Mouse (Mus musculus): Measurements from ENCODE around the gene Abcc9. TPM values are rescaled to one million over a fixed set of nuclear protein-coding genes. Genes with fewer than 3 reads are reported as not detected.

Abcc9 gene
- polyA plus RNA-seq, 1 experiment from 2014 or later = 22.7 TPM

DNA sequence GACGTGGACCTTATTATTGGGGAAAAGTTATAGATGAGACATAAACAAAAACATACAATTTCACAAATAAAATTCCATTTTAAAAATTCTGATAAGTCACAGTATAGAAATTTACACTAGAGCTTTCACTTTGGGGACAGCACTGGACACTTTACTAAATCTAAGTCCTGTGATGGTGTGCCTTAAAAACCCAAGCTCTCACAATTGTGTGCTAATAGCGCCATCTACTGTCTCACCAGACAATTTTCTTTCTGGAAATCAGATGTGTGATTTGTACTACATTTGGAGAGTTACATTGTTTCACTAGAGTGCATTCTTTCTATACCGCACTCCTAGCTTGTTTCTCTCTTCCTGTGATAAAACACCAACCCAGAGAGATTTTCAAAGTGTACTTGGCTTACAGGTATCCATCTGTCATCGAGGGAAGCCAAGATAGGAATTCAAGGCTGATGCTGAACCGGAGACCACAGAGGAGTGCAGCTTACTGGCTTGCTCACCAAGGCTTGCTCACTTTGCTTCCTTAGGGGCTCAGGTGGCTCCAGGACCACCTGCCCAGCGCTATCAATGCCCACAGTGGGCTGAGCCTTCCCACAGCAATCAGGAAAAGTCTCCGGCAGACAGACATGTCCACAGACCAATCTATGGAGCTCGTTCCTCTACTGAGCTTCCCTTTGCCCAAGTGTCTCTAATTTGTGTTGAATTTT is 33.3 kb upstream of the Abcc9 start:
- no peak overlapping the region for H3K4me3 ChIP-seq
- WGBS = 45% methylated on average over 8 of the region's 8 CpGs
- no peak overlapping the region for H3K27ac ChIP-seq (ENCODE audit: poor library complexity, severe bottlenecking)
- H3K36me3 ChIP-seq = no peaks in the 10 kb centered on the region
- H3K9ac ChIP-seq = no peak overlapping the region
- no peak overlapping the region for H3K4me2 ChIP-seq
- ATAC-seq (ENCODE audit: insufficient number of reproducible peaks, low FRiP score) = no peak
- no peaks in the 10 kb centered on the region for H3K27me3 ChIP-seq (replicated peaks)
- no peaks in the 10 kb centered on the region for H3K9me3 ChIP-seq (replicated peaks)
- H3K4me1 ChIP-seq (replicated peaks) = no peaks in the 10 kb centered on the region

DNA sequence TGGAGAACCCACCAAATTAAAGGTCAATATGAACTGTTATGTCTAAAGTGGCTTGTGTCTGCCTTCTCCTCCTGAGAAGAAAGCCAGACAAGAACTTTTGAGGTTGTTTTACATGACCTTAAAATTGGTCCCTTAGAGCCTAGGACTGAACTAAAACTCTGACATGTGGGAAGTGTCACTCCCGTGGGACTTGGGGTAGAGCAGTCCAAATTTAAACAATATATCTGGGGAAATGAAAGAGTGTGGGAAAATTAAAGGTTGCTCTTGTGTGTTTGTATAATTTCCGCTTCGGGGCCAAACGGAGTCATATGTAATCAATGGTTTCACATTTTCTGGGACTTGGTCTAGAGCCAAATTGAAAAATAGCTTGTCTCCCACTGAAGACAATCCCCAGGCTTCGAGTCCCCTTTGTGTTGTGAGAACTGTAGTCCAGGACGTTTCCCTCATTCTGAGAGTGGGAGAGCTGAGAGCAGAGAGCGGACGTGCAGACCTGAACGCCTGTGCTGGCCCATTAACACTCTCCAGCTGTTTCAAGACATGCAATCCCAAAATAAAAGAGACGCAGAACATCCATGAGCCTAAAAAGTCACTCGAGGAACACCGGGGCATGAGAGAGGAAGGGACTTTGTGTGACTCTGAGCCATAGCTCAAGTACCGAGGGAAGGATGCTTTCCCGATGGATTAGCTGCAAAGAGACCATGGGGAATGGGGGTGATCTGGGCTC is 30.6 kb upstream of the Abcc9 start:
- Histone ChIP-seq H3K4me2 (no peak overlapping the region), H3K36me3 (no peaks in the 10 kb centered on the region), H3K4me1 (replicated peaks) (no peaks in the 10 kb centered on the region), H3K9ac (no peak overlapping the region), H3K9me3 (replicated peaks) (no peaks in the 10 kb centered on the region), H3K4me3 (no peak overlapping the region), H3K27ac (ENCODE audit: poor library complexity, severe bottlenecking) (no peak overlapping the region), H3K27me3 (replicated peaks) (no peaks in the 10 kb centered on the region)
- WGBS = 62% methylated on average over 14 of the region's 14 CpGs
- ATAC-seq (ENCODE audit: insufficient number of reproducible peaks, low FRiP score) = no peak

DNA sequence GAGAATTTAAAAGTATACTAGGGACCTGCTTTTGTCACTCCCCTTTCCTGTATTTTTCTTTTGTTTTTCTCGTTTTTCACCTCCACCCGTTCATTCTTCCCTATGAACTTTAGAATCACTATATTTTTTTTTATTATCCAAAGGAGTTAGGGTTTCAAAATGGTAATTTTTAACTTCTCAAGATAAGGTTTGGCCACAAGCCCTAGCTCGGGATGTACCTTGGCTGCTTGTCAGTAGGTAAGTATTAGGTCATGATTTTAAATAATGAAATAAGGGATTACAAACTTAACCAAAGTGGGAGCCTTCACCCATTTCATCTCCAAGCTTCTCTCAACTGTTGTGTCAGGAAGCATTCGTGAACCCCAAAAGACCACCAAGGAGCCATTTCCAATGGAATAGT is 23.9 kb upstream of the Abcc9 start:
- H3K4me2 ChIP-seq = no peak overlapping the region
- no peaks in the 10 kb centered on the region for H3K27me3 ChIP-seq (replicated peaks)
- H3K4me3 ChIP-seq = no peak overlapping the region
- no peak for ATAC-seq (ENCODE audit: insufficient number of reproducible peaks, low FRiP score)
- H3K36me3 ChIP-seq = no peaks in the 10 kb centered on the region
- peaks cover 5% of the 10 kb centered on the region; the same call in 1 of the 2 replicates for H3K9me3 ChIP-seq (replicated peaks)
- H3K4me1 ChIP-seq (replicated peaks) = no peaks in the 10 kb centered on the region
- no peak overlapping the region for H3K9ac ChIP-seq
- no peak overlapping the region for H3K27ac ChIP-seq (ENCODE audit: poor library complexity, severe bottlenecking)
- WGBS = 79% methylated on average over 4 of the region's 4 CpGs

DNA sequence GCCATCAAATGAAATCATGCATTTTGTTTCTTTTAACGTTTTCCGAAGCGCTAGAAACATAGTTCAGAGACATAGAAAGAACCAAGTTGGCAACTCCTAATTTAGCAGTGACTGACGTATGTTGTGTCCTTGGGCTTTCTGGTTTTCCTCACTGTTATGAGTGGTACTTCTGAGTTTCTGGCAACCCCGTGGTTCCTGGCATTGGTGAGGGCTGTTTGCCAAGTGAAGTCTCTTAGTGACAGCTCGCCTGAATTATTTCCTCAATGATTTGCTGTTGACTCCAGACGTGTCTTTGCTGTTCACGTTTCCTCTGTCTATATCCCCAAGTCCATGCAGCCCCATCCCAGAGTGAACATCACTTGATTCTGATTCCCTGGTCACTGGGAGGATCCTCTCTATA is 19.6 kb upstream of the Abcc9 start:
- no peak overlapping the region for H3K4me2 ChIP-seq
- peaks cover 5% of the 10 kb centered on the region; the same call in 1 of the 2 replicates for H3K9me3 ChIP-seq (replicated peaks)
- H3K4me3 ChIP-seq = no peak overlapping the region
- H3K4me1 ChIP-seq (replicated peaks) = no peaks in the 10 kb centered on the region
- H3K27me3 ChIP-seq (replicated peaks) = no peaks in the 10 kb centered on the region
- 77% methylated on average over 8 of the region's 8 CpGs for WGBS
- ATAC-seq (ENCODE audit: insufficient number of reproducible peaks, low FRiP score) = no peak
- H3K9ac ChIP-seq = no peak overlapping the region
- no peaks in the 10 kb centered on the region for H3K36me3 ChIP-seq
- no peak overlapping the region for H3K27ac ChIP-seq (ENCODE audit: poor library complexity, severe bottlenecking)

DNA sequence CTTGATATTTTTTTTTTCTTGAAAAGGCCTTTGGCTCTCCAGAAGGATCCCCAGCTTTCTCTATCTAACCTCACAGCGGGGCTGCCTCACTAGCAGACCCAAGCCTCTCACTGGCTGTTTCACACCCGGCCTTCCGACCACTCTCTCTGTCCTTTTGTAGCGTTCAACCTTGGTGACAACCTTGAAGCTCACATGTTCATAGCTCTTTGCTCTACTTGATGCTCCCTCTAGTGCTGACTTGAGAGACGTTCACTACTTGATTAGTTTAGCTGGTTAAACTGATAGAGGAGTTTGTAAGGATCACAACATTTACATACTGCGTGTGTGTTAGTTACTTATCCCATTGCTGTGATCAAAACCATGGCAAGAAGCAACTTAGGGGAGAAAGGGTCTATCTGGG is 18.5 kb upstream of the Abcc9 start:
- 50% methylated on average over 6 of the region's 6 CpGs for WGBS
- no peak overlapping the region for H3K27ac ChIP-seq (ENCODE audit: poor library complexity, severe bottlenecking)
- no peaks in the 10 kb centered on the region for H3K36me3 ChIP-seq
- no peak overlapping the region for H3K9ac ChIP-seq
- no peak overlapping the region for H3K4me3 ChIP-seq
- H3K27me3 ChIP-seq (replicated peaks) = no peaks in the 10 kb centered on the region
- H3K4me2 ChIP-seq = no peak overlapping the region
- no peak for ATAC-seq (ENCODE audit: insufficient number of reproducible peaks, low FRiP score)
- no peaks in the 10 kb centered on the region for H3K4me1 ChIP-seq (replicated peaks)
- H3K9me3 ChIP-seq (replicated peaks) = peaks cover 9% of the 10 kb centered on the region

DNA sequence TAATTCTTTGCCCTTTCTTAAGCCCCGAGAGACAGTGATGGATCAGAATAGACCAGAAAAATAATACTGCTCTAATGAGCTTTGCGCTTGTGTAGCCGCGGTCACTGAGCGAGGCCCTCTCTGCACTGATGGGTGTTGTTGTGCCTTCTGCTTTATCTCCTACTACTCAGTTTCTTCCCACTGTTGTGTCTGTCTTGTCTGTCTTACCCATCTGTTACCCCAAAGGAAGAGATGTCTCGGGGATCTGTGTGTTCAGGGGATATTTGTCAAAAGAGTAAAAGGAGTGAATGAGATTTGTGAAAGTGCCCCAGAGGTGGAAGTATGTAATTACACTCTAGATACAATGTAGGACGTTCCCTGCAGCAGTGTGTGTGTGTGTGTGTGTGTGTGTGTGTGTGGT is 16.1 kb upstream of the Abcc9 start:
- Histone ChIP-seq H3K27me3 (replicated peaks) (no peaks in the 10 kb centered on the region), H3K36me3 (no peaks in the 10 kb centered on the region), H3K27ac (ENCODE audit: poor library complexity, severe bottlenecking) (no peak overlapping the region), H3K9ac (no peak overlapping the region), H3K4me3 (no peak overlapping the region), H3K4me2 (no peak overlapping the region), H3K9me3 (replicated peaks) (peaks cover 17% of the 10 kb centered on the region), H3K4me1 (replicated peaks) (no peaks in the 10 kb centered on the region)
- WGBS = 76% methylated on average over 7 of the region's 7 CpGs
- ATAC-seq (ENCODE audit: insufficient number of reproducible peaks, low FRiP score) = no peak

DNA sequence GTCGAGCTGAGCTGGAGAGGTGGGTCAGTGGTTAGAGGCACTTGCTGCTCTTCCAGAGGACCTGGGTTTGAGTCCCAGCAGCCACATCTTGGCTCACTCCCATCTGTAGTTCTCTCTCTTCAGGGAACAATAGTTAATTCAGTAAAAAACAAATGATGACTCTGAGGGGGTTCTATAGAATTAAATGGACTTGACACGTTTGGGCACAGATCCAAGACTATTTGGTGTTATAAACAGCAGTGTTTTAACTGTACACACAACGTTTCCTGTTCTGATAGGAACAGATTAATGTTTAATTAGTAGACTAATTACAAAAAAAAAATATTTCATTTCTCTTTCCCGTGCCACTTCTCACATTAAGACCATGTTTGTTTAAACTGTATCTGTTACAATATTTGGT is 15.1 kb upstream of the Abcc9 start:
- peaks cover 12% of the 10 kb centered on the region for H3K9me3 ChIP-seq (replicated peaks)
- H3K36me3 ChIP-seq = no peaks in the 10 kb centered on the region
- H3K27ac ChIP-seq (ENCODE audit: poor library complexity, severe bottlenecking) = no peak overlapping the region
- ATAC-seq (ENCODE audit: insufficient number of reproducible peaks, low FRiP score) = no peak
- H3K27me3 ChIP-seq (replicated peaks) = no peaks in the 10 kb centered on the region
- H3K4me2 ChIP-seq = no peak overlapping the region
- WGBS = 73% methylated on average over 4 of the region's 4 CpGs
- no peak overlapping the region for H3K9ac ChIP-seq
- H3K4me3 ChIP-seq = no peak overlapping the region
- no peaks in the 10 kb centered on the region; the same call in 1 of the 2 replicates for H3K4me1 ChIP-seq (replicated peaks)

DNA sequence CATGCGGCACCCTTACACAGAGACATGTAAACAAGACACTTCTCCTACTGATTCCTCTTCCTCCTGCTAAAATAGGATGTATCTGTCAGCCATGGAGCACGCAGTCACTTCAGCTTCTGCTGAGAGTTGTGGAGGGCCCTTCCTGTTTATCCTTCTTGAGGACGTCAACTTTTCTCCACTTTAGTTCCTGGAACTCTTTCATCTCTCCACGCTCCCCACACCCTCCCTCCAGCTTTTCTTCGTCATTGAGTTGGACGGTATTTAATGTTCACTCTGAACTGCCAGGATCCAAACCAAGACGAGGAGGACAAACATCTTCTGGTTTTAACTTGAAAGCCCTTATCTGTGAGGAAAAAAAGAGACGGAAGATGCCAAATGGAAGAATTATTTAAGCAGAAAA is 12.9 kb upstream of the Abcc9 start:
- H3K9me3 ChIP-seq (replicated peaks) = peaks cover 12% of the 10 kb centered on the region
- H3K4me3 ChIP-seq = no peak overlapping the region
- no peak for ATAC-seq (ENCODE audit: insufficient number of reproducible peaks, low FRiP score)
- no peaks in the 10 kb centered on the region for H3K36me3 ChIP-seq
- H3K27ac ChIP-seq (ENCODE audit: poor library complexity, severe bottlenecking) = no peak overlapping the region
- no peaks in the 10 kb centered on the region; the same call in 1 of the 2 replicates for H3K4me1 ChIP-seq (replicated peaks)
- no peak overlapping the region for H3K9ac ChIP-seq
- H3K27me3 ChIP-seq (replicated peaks) = no peaks in the 10 kb centered on the region
- H3K4me2 ChIP-seq = no peak overlapping the region
- 58% methylated on average over 8 of the region's 8 CpGs for WGBS

DNA sequence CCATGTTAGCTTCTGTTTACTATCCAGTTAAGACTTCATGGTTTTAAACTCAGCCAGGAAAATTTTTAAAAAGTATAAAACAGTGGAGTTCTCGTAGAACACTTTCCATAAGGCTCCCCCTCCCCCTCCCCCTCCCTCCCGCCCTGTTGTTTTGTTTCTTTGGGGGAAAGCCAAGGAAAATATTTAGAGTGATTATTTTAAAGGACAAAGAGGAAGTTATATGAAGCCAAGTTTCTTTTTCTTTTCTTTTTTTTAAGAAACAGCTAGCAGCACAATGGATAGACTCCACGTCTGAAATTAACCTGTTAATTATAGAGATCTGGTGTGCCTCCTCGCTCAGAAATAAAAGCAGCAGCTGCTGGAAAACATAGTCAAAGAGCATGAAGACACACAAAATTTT is 9.0 kb upstream of the Abcc9 start:
- Histone ChIP-seq H3K27me3 (replicated peaks) (no peaks in the 10 kb centered on the region), H3K9ac (no peak overlapping the region), H3K36me3 (no peaks in the 10 kb centered on the region), H3K27ac (ENCODE audit: poor library complexity, severe bottlenecking) (peak overlapping the region; percentile 39; the same call in 1 of the 2 replicates), H3K4me1 (replicated peaks) (peaks cover 7% of the 10 kb centered on the region; the same call in 1 of the 2 replicates), H3K4me3 (no peak overlapping the region), H3K4me2 (no peak overlapping the region), H3K9me3 (replicated peaks) (peaks cover 20% of the 10 kb centered on the region)
- ATAC-seq (ENCODE audit: insufficient number of reproducible peaks, low FRiP score) = 0 out of 2 replicates have a peak, but pooled peaks have one; percentile 29
- 55% methylated on average over 4 of the region's 4 CpGs for WGBS

DNA sequence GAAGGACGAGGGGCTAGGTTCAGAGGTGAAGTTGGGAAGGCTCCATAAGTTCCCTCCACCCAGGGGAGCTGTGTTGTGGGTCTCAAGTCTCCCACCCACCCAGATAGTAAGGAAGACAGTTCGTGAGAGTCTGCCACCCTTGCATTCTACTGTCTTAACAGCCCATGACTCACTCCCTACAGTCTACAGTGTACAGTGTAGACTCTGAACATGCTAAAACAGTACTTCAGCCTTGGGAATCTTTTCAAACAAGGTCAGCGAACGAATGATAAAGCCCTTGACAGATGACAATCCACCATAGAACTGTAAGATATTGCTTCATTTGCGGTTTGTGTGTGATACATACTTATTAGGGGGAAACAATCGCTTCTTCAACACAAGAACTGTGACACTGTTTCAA is 8.6 kb upstream of the Abcc9 start:
- Histone ChIP-seq H3K36me3 (no peaks in the 10 kb centered on the region), H3K4me1 (replicated peaks) (peaks cover 7% of the 10 kb centered on the region; the same call in 1 of the 2 replicates), H3K9ac (no peak overlapping the region), H3K4me2 (no peak overlapping the region), H3K27ac (ENCODE audit: poor library complexity, severe bottlenecking) (no peak overlapping the region; the same call in 1 of the 2 replicates), H3K27me3 (replicated peaks) (no peaks in the 10 kb centered on the region), H3K4me3 (no peak overlapping the region), H3K9me3 (replicated peaks) (peaks cover 17% of the 10 kb centered on the region; the same call in 1 of the 2 replicates)
- WGBS = 68% methylated on average over 6 of the region's 6 CpGs
- ATAC-seq (ENCODE audit: insufficient number of reproducible peaks, low FRiP score) = no peak

DNA sequence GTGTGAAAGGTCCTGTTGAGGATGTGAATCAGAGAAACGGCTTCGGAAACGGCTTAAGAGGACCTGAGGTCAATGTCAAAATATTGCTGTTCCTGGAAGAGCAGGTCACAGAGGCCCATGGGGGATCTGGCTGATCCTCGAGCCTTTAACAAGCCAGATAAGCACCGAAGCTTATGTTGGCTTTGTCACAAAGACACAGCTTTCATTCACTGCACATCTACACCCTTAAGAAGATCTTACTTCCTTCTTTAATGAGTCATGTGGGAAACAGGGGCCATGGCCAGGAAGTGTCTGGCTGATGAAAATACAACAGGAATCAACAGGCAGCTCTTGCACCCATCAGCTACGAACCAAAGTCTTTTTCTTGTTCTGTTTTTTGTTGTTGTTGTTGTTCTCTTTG is 6.3 kb upstream of the Abcc9 start:
- peak; percentile 40; the same call in 1 of the 2 replicates for ATAC-seq (ENCODE audit: insufficient number of reproducible peaks, low FRiP score)
- peaks cover 10% of the 10 kb centered on the region; the same call in 1 of the 2 replicates for H3K4me1 ChIP-seq (replicated peaks)
- no peak overlapping the region for H3K4me3 ChIP-seq
- H3K9ac ChIP-seq = no peak overlapping the region
- 0 out of 2 replicates have a peak, but pooled peaks cover 10% of the 10 kb centered on the region for H3K9me3 ChIP-seq (replicated peaks)
- no peaks in the 10 kb centered on the region for H3K27me3 ChIP-seq (replicated peaks)
- no peak overlapping the region for H3K27ac ChIP-seq (ENCODE audit: poor library complexity, severe bottlenecking)
- no peak overlapping the region for H3K4me2 ChIP-seq
- no peaks in the 10 kb centered on the region for H3K36me3 ChIP-seq
- 56% methylated on average over 6 of the region's 6 CpGs for WGBS

All from heart, embryonic 12.5 days (tissue).